Mouse (Mus musculus) cerebellum, adult 11-12 months (tissue): ENCODE measurements around the gene Rasgrp3.
A peak's percentile ranks its signal among the peaks of the same experiment; 100 is the strongest.

Source experiments
- DNase-seq: peaks from one replicate; pipeline ENCODE4 v3.0.0; 2022

The Rasgrp3 gene

GRCm38 (mm10) chr17:75544262-75544661, 108.6 kb downstream of the Rasgrp3 start:
- no peak for DNase-seq

- peak; percentile 44 for DNase-seq
Observed at GRCm38 (mm10) chr17:75550771-75551413, 115.2 kb downstream of the Rasgrp3 start.

GRCm38 (mm10) chr17:75551512-75552400, 116.1 kb downstream of the Rasgrp3 start, which contains the start of gene Fam98a:
Fam98a (minus strand) TSS chr17:75551946.
- peak; percentile 98 for DNase-seq

GRCm38 (mm10) chr17:75557031-75557430, 121.3 kb downstream of the Rasgrp3 start:
- no peak for DNase-seq

- DNase-seq = no peak
Observed at GRCm38 (mm10) chr17:75558041-75558440, 122.3 kb downstream of the Rasgrp3 start.

DNA sequence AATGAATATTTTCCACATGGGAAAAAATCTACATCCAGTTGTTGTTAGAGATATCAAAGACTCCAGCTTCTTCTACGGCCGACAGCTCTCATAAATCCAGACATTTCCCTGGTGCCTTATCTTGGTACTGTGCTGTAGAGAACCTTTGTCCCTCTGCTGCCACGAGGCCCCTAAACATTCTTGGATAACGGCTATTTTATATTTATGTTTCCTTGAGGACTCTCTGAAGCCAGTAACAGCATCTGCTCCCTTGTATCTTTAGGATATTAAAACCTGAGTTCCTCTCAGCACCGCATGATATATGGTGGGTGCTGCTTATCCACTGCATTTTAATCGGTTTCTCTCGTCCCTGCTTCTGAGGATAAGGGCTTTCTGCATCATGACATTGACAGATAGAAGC, 139.9 kb downstream of the Rasgrp3 start:
- no peak for DNase-seq
